Mouse (Mus musculus) ES-E14 (cell line): ENCODE measurements around the gene Kif13a.

Experiments used
- CHD2 ChIP-seq: IDR thresholded peaks from 2 replicates; pipeline ENCODE4 v1.6.1; 2014; ENCODE audit warnings: mild to moderate bottlenecking, low read depth, low read length, inconsistent platforms
- HCFC1 ChIP-seq: IDR thresholded peaks from 2 replicates; pipeline ENCODE4 v1.6.1; 2012; ENCODE audit warnings: low read length, inconsistent platforms, borderline replicate concordance; ENCODE audit not compliant: insufficient read depth
- MAFK ChIP-seq: IDR thresholded peaks from 2 replicates; pipeline ENCODE4 v1.6.1; 2014; ENCODE audit warnings: mild to moderate bottlenecking, low read depth, low read length, inconsistent platforms; ENCODE audit not compliant: insufficient read depth
- ZC3H11A ChIP-seq: IDR thresholded peaks from 2 replicates; pipeline ENCODE4 v1.6.1; 2012; ENCODE audit warnings: low read depth, mild to moderate bottlenecking, inconsistent platforms, low read length, borderline replicate concordance
- ZNF384 ChIP-seq: IDR thresholded peaks from 2 replicates; pipeline ENCODE4 v1.6.1; 2012; ENCODE audit warnings: low read depth, low read length, inconsistent platforms

GRCm38 (mm10) chr13:46967308-46967707, 37.6 kb upstream of the Kif13a start:
- TF ChIP-seq CHD2 (no peak), MAFK (no peak), HCFC1 (no peak), ZNF384 (no peak), ZC3H11A (no peak)
